Mouse (Mus musculus): ENCODE measurements around the gene Adi1.

Adi1 gene

GRCm38 (mm10) chr12:28694231-28694630 lies 19.2 kb downstream of the Adi1 start:
- no peak for DNase-seq (ENCODE audit: low spot score in 2 of 2)

DNA sequence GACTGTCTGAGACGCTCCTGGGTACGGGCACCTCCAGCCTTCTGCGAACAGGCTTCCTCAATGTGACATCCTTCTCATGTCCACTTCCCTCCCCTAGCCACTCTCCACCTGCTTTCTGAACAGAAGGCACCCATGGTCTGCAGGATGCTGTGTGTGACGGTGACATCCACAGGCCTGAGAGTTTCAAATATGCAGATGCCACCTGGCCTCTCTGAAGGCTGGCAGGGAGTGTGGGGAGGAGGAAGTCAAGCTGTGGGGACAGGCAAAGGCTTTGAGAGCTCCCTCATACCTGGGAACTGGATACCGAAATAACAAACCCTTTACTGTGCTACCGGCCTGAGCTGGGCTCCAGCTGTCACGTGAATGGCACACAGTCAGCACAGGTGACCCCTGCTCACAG lies 19.7 kb downstream of the Adi1 start:
- DNase-seq (ENCODE audit: low spot score in 2 of 2) = no peak

DNA sequence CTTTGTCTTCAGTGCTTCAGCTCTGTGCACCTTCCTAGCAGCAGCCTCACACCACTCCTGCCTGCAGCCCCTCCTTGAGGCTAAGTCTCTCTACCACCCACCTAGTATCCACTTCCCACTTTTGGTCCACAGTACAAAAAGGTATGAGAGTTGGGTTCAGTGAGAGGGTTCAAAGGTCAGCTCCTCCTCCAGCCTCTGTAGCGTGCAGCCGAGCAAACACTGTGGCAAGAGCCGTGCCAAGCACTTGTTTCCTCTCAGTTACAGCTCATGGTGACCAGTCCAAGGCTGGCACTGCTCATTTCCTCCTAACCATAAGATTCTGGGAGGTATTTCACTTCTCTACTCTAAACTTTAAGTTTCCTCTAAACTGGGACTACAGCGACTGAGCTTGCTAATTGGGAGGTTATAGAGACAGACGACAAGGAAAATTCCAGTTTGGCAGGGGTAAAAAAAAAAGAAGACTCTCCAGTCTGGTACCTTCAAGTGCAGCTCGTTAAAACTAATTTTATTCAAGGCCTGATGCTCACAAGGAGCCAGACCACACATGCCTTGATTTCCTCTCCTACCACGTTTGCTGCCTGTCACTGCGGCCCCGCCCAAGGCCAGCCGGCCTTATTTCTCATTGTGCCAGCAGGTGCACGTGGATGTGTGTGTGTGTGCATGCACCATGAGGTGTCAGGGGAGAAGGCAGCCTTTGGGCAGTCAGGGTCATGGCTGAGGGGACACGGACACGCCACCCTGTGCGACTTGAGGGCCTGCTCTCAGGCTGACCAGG lies 23.0 kb downstream of the Adi1 start:
- DNase-seq (ENCODE audit: low spot score in 2 of 2) = no peak

DNA sequence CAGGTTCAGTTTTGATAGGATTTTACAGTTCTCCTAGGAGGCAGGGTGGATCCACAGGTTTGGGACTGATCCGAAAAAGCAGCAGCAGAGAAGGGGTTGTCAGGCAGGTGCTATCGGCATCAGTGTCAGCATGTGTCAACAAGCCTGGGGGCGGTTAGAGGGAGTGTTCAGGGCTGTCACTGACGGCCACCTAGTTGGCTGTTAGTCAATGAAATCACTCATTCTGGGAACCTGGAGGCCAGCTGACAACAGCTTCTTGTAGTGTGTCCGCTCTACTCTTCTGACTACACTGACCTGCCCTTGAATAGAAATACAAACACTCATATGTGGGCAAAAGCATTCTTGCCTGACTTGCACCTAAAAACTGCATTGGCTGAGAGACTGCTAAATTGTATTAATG lies 24.1 kb downstream of the Adi1 start:
- no peak for DNase-seq (ENCODE audit: low spot score in 2 of 2)

GRCm38 (mm10) chr12:28699656-28700055 lies 24.6 kb downstream of the Adi1 start:
- peak; percentile 85 to 89 for DNase-seq (ENCODE audit: low spot score in 2 of 2)

GRCm38 (mm10) chr12:28700101-28700511 lies 25.1 kb downstream of the Adi1 start:
- DNase-seq (ENCODE audit: low spot score in 2 of 2) = peak in 1 of 2 experiments; percentile 46

DNA sequence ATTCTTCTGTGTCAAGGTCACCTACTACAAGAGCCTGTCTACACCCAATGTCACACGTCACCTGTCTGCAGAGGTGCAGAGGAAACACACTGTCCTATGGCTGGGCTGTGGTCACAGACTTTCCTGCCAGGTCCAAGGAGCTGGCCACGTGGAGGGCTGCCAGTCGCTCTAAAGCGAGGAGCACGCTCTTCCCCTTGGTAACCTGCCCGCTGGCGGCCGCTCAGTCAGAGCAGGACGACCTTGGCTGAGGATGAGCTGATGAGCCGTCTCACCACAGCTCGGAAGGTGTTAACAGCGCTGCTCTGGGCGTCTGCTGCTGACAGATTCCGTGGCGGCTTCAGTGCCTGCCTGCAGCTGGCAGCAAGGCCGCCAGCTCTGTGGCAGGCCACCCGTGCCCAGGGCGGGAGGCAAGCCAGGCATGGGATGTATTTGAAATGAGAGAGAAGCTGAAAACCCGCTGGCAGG lies 25.6 kb downstream of the Adi1 start:
- DNase-seq (ENCODE audit: low spot score in 2 of 2) = peak in 1 of 2 experiments; percentile 49

GRCm38 (mm10) chr12:28701302-28701701 lies 26.3 kb downstream of the Adi1 start:
- peak; percentile 46 to 60 for DNase-seq (ENCODE audit: low spot score in 2 of 2)

GRCm38 (mm10) chr12:28704381-28704780 lies 29.4 kb downstream of the Adi1 start:
- DNase-seq (ENCODE audit: low spot score in 2 of 2) = no peak

DNA sequence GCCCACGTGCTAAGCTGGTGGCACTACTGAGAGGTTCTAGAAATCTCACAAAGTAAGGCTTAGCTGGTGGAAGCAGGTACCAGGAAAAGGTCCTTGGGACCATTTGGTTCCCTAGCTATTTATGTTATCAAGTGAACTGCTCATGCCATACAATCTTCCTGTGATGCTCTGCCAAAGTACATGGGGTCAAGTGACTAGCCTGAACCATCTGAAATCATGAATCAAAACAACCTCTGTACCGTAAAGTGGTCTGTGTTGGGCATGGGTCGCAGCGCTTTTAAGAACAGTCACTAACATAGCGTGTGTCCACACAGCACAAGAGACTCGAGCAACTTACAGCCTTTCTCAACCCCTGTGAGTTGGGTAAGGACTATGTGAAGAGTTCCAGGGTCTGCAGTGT lies 30.2 kb downstream of the Adi1 start:
- no peak for DNase-seq (ENCODE audit: low spot score in 2 of 2)

DNA sequence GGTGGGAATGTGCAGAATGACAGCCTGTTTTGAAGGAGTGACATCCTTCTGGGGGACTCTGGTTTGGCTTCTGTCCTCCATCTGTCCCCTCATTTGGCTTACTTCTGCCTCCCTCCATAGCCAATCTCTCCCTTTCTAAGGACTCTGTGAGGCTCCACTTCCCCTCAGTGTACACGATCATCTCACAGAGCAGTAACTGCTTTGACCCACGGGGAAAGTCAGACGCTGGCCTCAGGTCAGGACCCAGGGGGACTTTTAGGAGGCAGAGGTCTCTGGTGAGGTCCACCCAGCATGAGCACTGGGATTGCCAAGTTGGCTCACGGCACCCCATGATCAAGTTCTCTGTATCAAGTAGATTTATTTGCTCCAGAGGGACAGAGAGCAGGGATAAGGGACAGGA lies 33.1 kb downstream of the Adi1 start:
- DNase-seq (ENCODE audit: low spot score in 2 of 2) = no peak

DNA sequence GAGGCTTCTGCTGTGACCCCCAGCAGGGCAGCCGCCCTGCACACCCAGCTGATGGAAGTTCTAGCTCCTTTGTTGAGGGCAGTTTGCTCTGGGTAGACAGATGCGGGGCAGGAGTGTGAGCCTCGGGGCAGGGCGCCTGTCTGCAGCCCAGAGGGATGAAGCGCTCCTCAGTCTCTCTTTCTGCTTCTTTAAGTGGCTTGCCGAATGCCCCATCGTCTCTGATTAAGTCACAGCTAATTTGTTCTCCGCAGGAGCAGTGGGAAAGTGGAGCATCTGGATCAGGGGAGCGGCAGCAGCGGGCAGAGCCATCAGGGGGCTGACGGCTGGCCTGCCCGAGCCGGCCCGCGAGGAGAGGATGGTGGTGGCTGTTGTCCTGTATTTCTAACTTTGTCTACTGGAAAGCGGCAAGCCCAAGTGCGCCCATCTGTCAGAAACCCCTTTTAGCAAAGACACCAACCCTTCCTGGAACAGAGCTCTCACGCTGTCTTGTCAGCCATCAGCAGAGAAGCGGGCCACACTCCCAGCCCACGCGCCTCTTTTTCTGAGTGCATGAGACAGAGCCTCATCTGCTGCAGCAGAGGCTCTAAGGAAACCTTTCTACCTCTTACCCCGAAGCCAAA lies 35.6 kb downstream of the Adi1 start:
- DNase-seq (ENCODE audit: low spot score in 2 of 2) = peak; percentile 89

DNA sequence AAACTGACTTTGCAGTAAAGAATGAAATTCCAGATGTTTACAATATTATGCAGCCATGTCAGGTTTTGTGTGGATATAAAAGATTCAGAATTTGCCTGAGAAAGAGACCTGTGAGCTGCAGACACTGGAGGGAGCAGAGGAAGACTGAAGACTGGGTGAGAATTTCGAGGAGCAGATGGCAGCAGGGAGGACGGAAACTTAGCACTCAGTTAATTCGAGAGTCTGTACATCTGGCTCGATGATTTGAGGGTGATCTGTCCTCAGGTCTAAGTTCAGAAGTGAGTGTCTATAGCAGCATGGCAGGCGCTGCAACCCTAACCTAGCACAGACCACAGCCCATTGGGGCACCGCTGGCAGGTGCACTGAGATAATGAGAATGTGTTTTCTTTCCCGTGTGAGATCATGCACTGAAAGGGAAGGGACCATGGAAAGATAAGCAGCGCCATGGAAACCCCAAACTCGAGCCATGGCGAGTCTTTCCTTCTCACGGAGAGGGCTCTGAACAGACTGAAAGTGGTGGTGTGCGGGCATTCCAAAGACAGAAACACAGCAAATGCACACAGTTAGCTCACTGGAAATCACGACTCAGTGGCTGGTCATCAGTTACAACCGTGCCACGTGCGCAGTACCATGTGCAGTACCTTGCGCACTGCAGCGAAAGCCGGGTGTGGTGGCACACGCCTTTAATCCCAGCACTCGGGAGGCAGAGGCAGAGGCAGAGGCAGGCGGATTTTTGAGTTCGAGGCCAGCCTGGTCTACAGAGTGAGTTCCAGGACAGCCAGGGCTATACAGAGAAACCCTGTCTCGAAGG lies 40.0 kb downstream of the Adi1 start:
- DNase-seq (ENCODE audit: low spot score in 2 of 2) = no peak

DNA sequence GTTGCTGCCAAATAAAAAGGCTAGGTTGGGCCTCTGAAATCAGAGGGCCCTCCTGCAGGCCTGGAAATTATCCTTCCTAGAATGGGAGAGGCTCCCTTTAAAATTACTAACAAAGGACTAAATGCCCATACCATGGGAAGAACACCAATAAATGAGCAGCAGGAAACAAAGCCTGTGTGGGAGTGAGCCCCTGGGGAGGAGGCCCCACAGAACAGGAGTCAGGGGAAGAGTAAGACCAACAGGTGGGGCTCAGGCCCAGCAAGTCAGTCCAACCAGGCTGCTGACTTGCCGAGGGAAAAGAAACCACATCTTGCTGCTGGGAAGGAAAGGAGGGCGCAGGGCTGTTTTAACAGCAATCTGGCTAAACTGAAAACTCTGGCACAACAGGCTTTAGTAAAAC lies 42.0 kb downstream of the Adi1 start:
- no peak for DNase-seq (ENCODE audit: low spot score in 2 of 2)

GRCm38 (mm10) chr12:28718106-28718505 lies 43.1 kb downstream of the Adi1 start:
- no peak for DNase-seq (ENCODE audit: low spot score in 2 of 2)

DNA sequence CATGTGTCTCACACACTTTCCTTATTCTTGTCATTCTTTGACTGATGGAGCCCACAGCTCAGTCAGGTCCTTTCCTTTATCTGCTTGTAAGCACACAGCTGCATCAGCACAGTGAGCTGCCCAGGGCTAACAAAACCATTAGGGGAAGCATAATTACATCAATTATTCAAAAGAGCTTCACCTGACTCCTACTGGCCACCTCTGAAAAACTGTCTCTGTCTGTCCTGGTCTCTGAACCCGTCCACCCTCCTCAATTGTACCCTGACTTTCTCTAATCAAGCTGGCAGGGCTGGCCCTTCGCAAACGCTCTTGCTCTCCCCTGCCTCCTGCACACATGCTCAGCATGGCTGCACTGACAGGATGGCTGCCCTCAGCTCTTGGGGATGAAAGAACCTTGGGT lies 49.3 kb downstream of the Adi1 start:
- no peak for DNase-seq (ENCODE audit: low spot score in 2 of 2)

DNA sequence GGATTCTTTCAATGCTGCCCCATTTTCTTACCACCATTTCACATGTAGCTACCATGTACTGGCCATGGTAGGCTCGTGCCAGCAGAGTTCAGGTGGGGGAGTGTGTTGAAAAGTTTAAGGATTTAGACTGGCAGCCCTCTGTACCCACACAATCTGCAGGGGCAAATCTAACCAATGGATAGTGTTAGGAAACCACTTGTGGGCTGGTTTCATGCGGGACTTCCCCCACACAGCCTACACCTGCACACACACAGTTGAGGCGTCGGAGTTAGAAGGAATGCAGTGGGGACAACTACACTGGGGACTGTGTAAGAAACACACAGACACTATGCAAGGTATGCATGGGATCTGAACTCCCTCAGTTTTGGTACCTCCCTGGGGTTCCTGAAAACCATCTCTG lies 51.2 kb downstream of the Adi1 start:
- no peak for DNase-seq (ENCODE audit: low spot score in 2 of 2)

- no peak for DNase-seq (ENCODE audit: low spot score in 2 of 2)
Measured at GRCm38 (mm10) chr12:28727061-28727460, 52.0 kb downstream of the Adi1 start.

Data from right cerebral cortex, adult 2 months (tissue).